Mouse (Mus musculus): Measurements from ENCODE around the gene Spata3. TPM values are rescaled to one million over a fixed set of nuclear protein-coding genes. Genes with fewer than 3 reads are reported as not detected.
A peak's percentile ranks its signal among the peaks of the same experiment; 100 is the strongest.
"Not testable (repeated sequence)": the region's sequence is repeated elsewhere in the genome, so short reads cannot be mapped to it uniquely, and the experiment has no call there.

Gene Spata3
- not detected in 2 replicates for total RNA-seq (2021)
- long read RNA-seq, experiment 1, result 0 reads
- long read RNA-seq, experiment 2, result 0 reads

- no peak for DNase-seq
Measured at GRCm38 (mm10) chr1:86016516-86016915, at the start of gene Spata3. Spata3 (plus strand) TSS chr1:86016816.

GRCm38 (mm10) chr1:85969081-85969480 is 47.5 kb upstream of the Spata3 start:
- DNase-seq, result no peak

- no peak for DNase-seq
Measured at GRCm38 (mm10) chr1:85969519-85969918, 47.1 kb upstream of the Spata3 start.

GRCm38 (mm10) chr1:85971070-85971469 is 45.5 kb upstream of the Spata3 start:
- DNase-seq, result no peak

GRCm38 (mm10) chr1:85972341-85972740 is 44.3 kb upstream of the Spata3 start:
- DNase-seq, result no peak

GRCm38 (mm10) chr1:85973468-85973877 is 43.1 kb upstream of the Spata3 start:
- DNase-seq, result no peak

- DNase-seq, result peak; percentile 83
Measured at GRCm38 (mm10) chr1:85977709-85978108, 38.9 kb upstream of the Spata3 start.

- DNase-seq, result peak; percentile 79
Measured at GRCm38 (mm10) chr1:85981738-85982357, 34.8 kb upstream of the Spata3 start.

GRCm38 (mm10) chr1:85985784-85986183 is 30.8 kb upstream of the Spata3 start:
- no peak for DNase-seq

GRCm38 (mm10) chr1:85988351-85988750 is 28.3 kb upstream of the Spata3 start:
- no peak for DNase-seq

GRCm38 (mm10) chr1:85988882-85989281 is 27.7 kb upstream of the Spata3 start:
- not testable (repeated sequence) for DNase-seq

- DNase-seq, result peak; percentile 30
Measured at GRCm38 (mm10) chr1:85992175-85992574, 24.4 kb upstream of the Spata3 start.

GRCm38 (mm10) chr1:85993541-85993940 is 23.1 kb upstream of the Spata3 start:
- DNase-seq, result no peak

- DNase-seq, result no peak
Measured at GRCm38 (mm10) chr1:85997221-85997620, 19.4 kb upstream of the Spata3 start.

- no peak for DNase-seq
Measured at GRCm38 (mm10) chr1:85998012-85998411, 18.6 kb upstream of the Spata3 start.

GRCm38 (mm10) chr1:85999853-86000570 is 16.6 kb upstream of the Spata3 start:
- peak; percentile 11 for DNase-seq

GRCm38 (mm10) chr1:86005540-86005939 is 11.1 kb upstream of the Spata3 start:
- DNase-seq, result no peak

GRCm38 (mm10) chr1:86006040-86006439 is 10.6 kb upstream of the Spata3 start:
- DNase-seq, result no peak

GRCm38 (mm10) chr1:86007778-86008177 is 8.8 kb upstream of the Spata3 start:
- peak; percentile 96 for DNase-seq

- not testable (repeated sequence) for DNase-seq
Measured at GRCm38 (mm10) chr1:86015758-86016157, 858 bp upstream of the Spata3 start.

- DNase-seq, result peak; percentile 65
Measured at GRCm38 (mm10) chr1:86018235-86019055, 1.8 kb downstream of the Spata3 start.

- no peak for DNase-seq
Measured at GRCm38 (mm10) chr1:86021365-86021989, 4.9 kb downstream of the Spata3 start.
